Mouse (Mus musculus) left cerebral cortex, adult 2 months (tissue): ENCODE data around the gene Depdc7. TPM values are rescaled to one million over a fixed set of nuclear protein-coding genes. Genes with fewer than 3 reads are reported as not detected.

Experiments
- DNase-seq, 2 experiments: peaks; one replicate each; pipeline ENCODE4 v3.0.0; 2021 to 2022; ENCODE audit warnings: low spot score in 2 of 2, mixed read lengths in 1 of 2; ENCODE audit errors: extremely low spot score in 1 of 2
- H3K27ac ChIP-seq: fragments of 200-600 bp; 2 replicates; pipeline ENCODE4 v1.8.1; 2022
- H3K4me3 ChIP-seq: fragments of 200-600 bp; 2 replicates; pipeline ENCODE4 v1.8.1; 2022
- CTCF ChIP-seq: fragments of 200-600 bp; IDR thresholded peaks from 2 replicates; pipeline ENCODE4 v1.8.1; 2022; ENCODE audit warnings: antibody characterized with exemption, mild to moderate bottlenecking, moderate library complexity
- intact Hi-C: fragments of 180-260 bp; cut with DNase I; formaldehyde crosslinking; loops from one replicate; pipeline ENCODE4 v1.15.1; 2025
- total RNA-seq, 2 experiments: library from RNA; stranded (reverse); gene quantifications; 2 replicates each; pipeline ENCODE4 v1.2.3; 2021

Depdc7 gene
- total RNA-seq, 2 experiments from 2014 or later: 0.63 to 1.4 TPM

- Histone ChIP-seq H3K27ac (peak overlapping the region; percentile 93), H3K4me3 (peak overlapping the region; percentile 85)
- no peak for DNase-seq
- no peak for TF ChIP-seq CTCF
- intact Hi-C loops: loop anchor here (2.0 kb wide), 1 partner anchor 30 kb away; the partner anchor contains the start of gene Depdc7
Observed at GRCm38 (mm10) chr2:104712486-104712809, 30.2 kb downstream of the Depdc7 start.

- peak; percentile 64 to 69 for DNase-seq
- Histone ChIP-seq H3K4me3 (peak within 1 kb of the TSS; percentile 85), H3K27ac (peak within 1 kb of the TSS; percentile 93)
- no peak for TF ChIP-seq CTCF
- intact Hi-C loops: loop anchor here (2.0 kb wide), 1 partner anchor 31 kb away; the partner anchor contains the start of gene Depdc7
Observed at GRCm38 (mm10) chr2:104711585-104712485, 30.8 kb downstream of the Depdc7 start, which contains the start of gene Tcp11l1. Gene Tcp11l1 (minus strand): TSS chr2:104712169.

GRCm38 (mm10) chr2:104710670-104711370 is 31.9 kb downstream of the Depdc7 start:
- TF ChIP-seq CTCF: no peak
- Histone ChIP-seq H3K4me3 (peak overlapping the region; percentile 85), H3K27ac (no peak overlapping the region; the same call in 1 of the 2 replicates)
- no peak for DNase-seq
- intact Hi-C loops: no loop called here

- Histone ChIP-seq H3K4me3 (no peak overlapping the region), H3K27ac (no peak overlapping the region)
- intact Hi-C loops: no loop called here
- TF ChIP-seq CTCF: no peak
- no peak for DNase-seq
Observed at GRCm38 (mm10) chr2:104709786-104710337, 32.8 kb downstream of the Depdc7 start.

GRCm38 (mm10) chr2:104704355-104704754 is 38.3 kb downstream of the Depdc7 start:
- H3K27ac ChIP-seq: no peak overlapping the region
- no peak overlapping the region for H3K4me3 ChIP-seq
- no peak for DNase-seq
- intact Hi-C loops: no loop called here
- TF ChIP-seq CTCF: no peak

GRCm38 (mm10) chr2:104703158-104703557 is 39.5 kb downstream of the Depdc7 start:
- Histone ChIP-seq H3K4me3 (no peak overlapping the region), H3K27ac (no peak overlapping the region)
- intact Hi-C loops: no loop called here
- no peak for TF ChIP-seq CTCF
- DNase-seq: no peak

- TF ChIP-seq CTCF: no peak
Observed at GRCm38 (mm10) chr2:104699659-104700058, 43.0 kb downstream of the Depdc7 start.

GRCm38 (mm10) chr2:104692551-104692950 is 50.1 kb downstream of the Depdc7 start:
- no peak overlapping the region for H3K27ac ChIP-seq
- no peak overlapping the region for H3K4me3 ChIP-seq
- intact Hi-C loops: no loop called here
- no peak for TF ChIP-seq CTCF
- no peak for DNase-seq

More at GRCm38 (mm10) chr2:104699659-104700058, 43.0 kb downstream of the Depdc7 start:
- intact Hi-C loops: no loop called here
- Histone ChIP-seq H3K4me3 (no peak overlapping the region), H3K27ac (no peak overlapping the region)
- DNase-seq: no peak

- H3K27ac ChIP-seq: no peak overlapping the region
- no peak for TF ChIP-seq CTCF
- DNase-seq: no peak
- intact Hi-C loops: no loop called here
- no peak overlapping the region for H3K4me3 ChIP-seq
Observed at GRCm38 (mm10) chr2:104690720-104691119, 52.0 kb downstream of the Depdc7 start.

GRCm38 (mm10) chr2:104688724-104689123 is 54.0 kb downstream of the Depdc7 start:
- intact Hi-C loops: loop anchor here (5.0 to 10.0 kb wide), 2 partner anchors 54 to 546 kb away; partner anchors contain the start of gene Depdc7
- H3K4me3 ChIP-seq: no peak overlapping the region
- TF ChIP-seq CTCF: no peak
- H3K27ac ChIP-seq: no peak overlapping the region
- DNase-seq: no peak

- no peak for TF ChIP-seq CTCF
- H3K4me3 ChIP-seq: no peak overlapping the region
Observed at GRCm38 (mm10) chr2:104688321-104688720, 54.4 kb downstream of the Depdc7 start.

GRCm38 (mm10) chr2:104687261-104687660 is 55.4 kb downstream of the Depdc7 start:
- no peak for TF ChIP-seq CTCF
- Histone ChIP-seq H3K4me3 (no peak overlapping the region), H3K27ac (no peak overlapping the region)
- intact Hi-C loops: loop anchor here (5.0 to 10.0 kb wide), 2 partner anchors 55 to 548 kb away; partner anchors contain the start of gene Depdc7
- no peak for DNase-seq

More at GRCm38 (mm10) chr2:104688321-104688720, 54.4 kb downstream of the Depdc7 start:
- no peak for DNase-seq
- intact Hi-C loops: loop anchor here (5.0 to 10.0 kb wide), 2 partner anchors 54 to 546 kb away; partner anchors contain the start of gene Depdc7
- no peak overlapping the region for H3K27ac ChIP-seq
